Mouse (Mus musculus) neural tube, embryonic 13.5 days (tissue): ENCODE data around the gene Ssh1. TPM values are rescaled to one million over a fixed set of nuclear protein-coding genes. Genes with fewer than 3 reads are reported as not detected.

Experiments
- ATAC-seq: fragments of 200-750 bp; cut with Nextera tagmentation; 2 replicates; pipeline ENCODE4 v1.8.0; 2017; ENCODE audit warnings: low read depth, mild to moderate bottlenecking, moderate TSS enrichment, moderate library complexity
- H3K27ac ChIP-seq: fragments of 300-500 bp; sonication (generic); replicated peaks from 2 replicates; pipeline ENCODE4 v1.5.1; 2015; ENCODE audit warnings: moderate library complexity, mild to moderate bottlenecking, inconsistent platforms
- H3K27me3 ChIP-seq: fragments of 300-500 bp; sonication (generic); 2 replicates; pipeline ENCODE4 v1.6.1; 2015; ENCODE audit warnings: mild to moderate bottlenecking, inconsistent platforms
- H3K36me3 ChIP-seq: fragments of 300-500 bp; sonication (generic); 2 replicates; pipeline ENCODE4 v1.6.1; 2015; ENCODE audit warnings: mild to moderate bottlenecking, inconsistent platforms
- H3K4me1 ChIP-seq: fragments of 300-500 bp; sonication (generic); replicated peaks from 2 replicates; pipeline ENCODE4 v1.6.1; 2015; ENCODE audit warnings: inconsistent platforms
- H3K4me2 ChIP-seq: fragments of 300-500 bp; sonication (generic); 2 replicates; pipeline ENCODE4 v1.6.1; 2015; ENCODE audit warnings: inconsistent platforms, mild to moderate bottlenecking, moderate library complexity
- H3K4me3 ChIP-seq: fragments of 300-500 bp; sonication (generic); 2 replicates; pipeline ENCODE4 v1.5.1; 2015; ENCODE audit warnings: mild to moderate bottlenecking, inconsistent platforms
- H3K9ac ChIP-seq: fragments of 300-500 bp; sonication (generic); 2 replicates; pipeline ENCODE4 v1.6.1; 2015; ENCODE audit warnings: moderate library complexity, mild to moderate bottlenecking, inconsistent platforms
- H3K9me3 ChIP-seq: fragments of 300-500 bp; sonication (generic); 2 replicates; pipeline ENCODE4 v1.6.1; 2016; ENCODE audit warnings: inconsistent platforms
- WGBS: fragments of 180-500 bp; shearing (Covaris S2); methylation state at CpG from one replicate; pipeline ENCODE4 v1.1.7; 2015; 5-methylcytosine and 5-hydroxymethylcytosine counted together
- polyA plus RNA-seq: library from polyadenylated mRNA; unstranded; fragments of >200 nt; fragmentation: Nextera tagmentation; extraction: Ambion mirVana; gene quantifications from 2 replicates; pipeline ENCODE4 v1.2.1, GENCODE M21; 2015

Ssh1 gene
- polyA plus RNA-seq, 1 experiment from 2014 or later, result 12.9 TPM

- no peaks in the 10 kb centered on the region for H3K9me3 ChIP-seq
Observed at GRCm38 (mm10) chr5:113919060-113919459, 74.6 kb downstream of the Ssh1 start.

GRCm38 (mm10) chr5:113918654-113919053, 75.0 kb downstream of the Ssh1 start:
- Histone ChIP-seq H3K9ac (no peak overlapping the region), H3K9me3 (no peaks in the 10 kb centered on the region), H3K36me3 (no peaks in the 10 kb centered on the region), H3K4me3 (no peak overlapping the region), H3K4me2 (no peak overlapping the region), H3K4me1 (peaks cover 34% of the 10 kb centered on the region), H3K27ac (peak overlapping the region; percentile 33; the same call in 1 of the 2 replicates), H3K27me3 (no peaks in the 10 kb centered on the region)
- WGBS, result 45% methylated on average over 9 of the region's 9 CpGs
- no peak for ATAC-seq

More at GRCm38 (mm10) chr5:113919060-113919459, 74.6 kb downstream of the Ssh1 start:
- H3K4me3 ChIP-seq, result no peak overlapping the region
- H3K27me3 ChIP-seq, result no peaks in the 10 kb centered on the region
- no peak overlapping the region for H3K4me2 ChIP-seq
- peaks cover 34% of the 10 kb centered on the region for H3K4me1 ChIP-seq
- ATAC-seq, result no peak
- H3K36me3 ChIP-seq, result no peaks in the 10 kb centered on the region
- peak overlapping the region; percentile 33; the same call in 1 of the 2 replicates for H3K27ac ChIP-seq
- no peak overlapping the region for H3K9ac ChIP-seq
- 52% methylated on average over 7 of the region's 7 CpGs for WGBS

DNA sequence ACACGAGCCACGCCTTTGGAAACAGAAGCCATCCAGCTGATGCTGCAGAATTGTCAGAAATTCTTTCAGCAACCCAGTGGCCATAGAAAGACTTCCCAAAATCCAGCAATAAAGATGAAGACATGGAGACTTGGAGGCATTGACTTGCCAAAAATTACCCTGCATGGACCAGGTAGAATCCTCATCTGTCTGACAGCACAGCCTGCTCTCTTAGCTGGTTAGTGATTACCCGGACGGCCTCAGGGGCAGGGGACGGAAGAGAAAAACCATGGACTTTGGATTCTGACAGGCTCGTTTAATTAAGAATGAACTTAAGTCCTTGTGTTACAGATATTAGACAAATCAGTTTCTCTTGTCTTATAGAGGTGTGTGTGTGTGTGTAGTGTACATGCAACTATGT, 83.0 kb downstream of the Ssh1 start:
- Histone ChIP-seq H3K9ac (no peak overlapping the region), H3K9me3 (no peaks in the 10 kb centered on the region), H3K27me3 (no peaks in the 10 kb centered on the region), H3K36me3 (no peaks in the 10 kb centered on the region), H3K4me2 (no peak overlapping the region), H3K27ac (no peak overlapping the region), H3K4me1 (peaks cover 32% of the 10 kb centered on the region), H3K4me3 (no peak overlapping the region)
- 83% methylated on average over 6 of the region's 6 CpGs for WGBS
- ATAC-seq, result no peak

DNA sequence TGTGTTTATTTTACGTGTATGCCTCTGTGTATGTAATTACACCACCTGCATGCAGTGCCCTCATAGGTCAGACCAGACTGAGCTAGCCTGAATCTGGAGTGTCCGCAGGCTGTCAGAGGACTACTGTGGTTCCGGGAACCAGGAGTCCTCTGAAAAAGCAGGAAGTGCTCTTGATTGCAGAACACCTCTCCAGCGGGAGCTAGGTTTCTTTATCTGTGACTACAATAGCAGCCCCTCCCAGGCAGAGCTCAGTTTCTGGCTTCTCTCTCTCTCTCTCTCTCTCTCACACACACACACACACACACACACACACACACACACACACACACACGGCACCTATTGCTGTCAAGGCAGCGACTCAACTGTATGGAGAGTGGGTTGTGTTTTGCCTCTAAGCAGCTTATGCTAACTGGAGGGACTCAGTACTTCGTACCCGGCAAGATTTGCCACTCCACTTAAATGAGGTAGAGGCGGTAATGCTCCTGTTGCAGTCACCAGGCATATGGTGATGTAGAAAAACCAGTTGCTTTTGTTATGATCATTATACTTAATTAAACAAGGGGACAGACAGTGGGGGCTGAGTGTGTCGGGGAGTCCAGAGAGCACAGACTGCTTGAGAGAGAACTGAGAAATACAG, 83.5 kb downstream of the Ssh1 start:
- Histone ChIP-seq H3K9ac (no peak overlapping the region), H3K9me3 (no peaks in the 10 kb centered on the region), H3K27me3 (no peaks in the 10 kb centered on the region), H3K4me3 (no peak overlapping the region), H3K4me2 (no peak overlapping the region), H3K4me1 (peaks cover 35% of the 10 kb centered on the region), H3K36me3 (no peaks in the 10 kb centered on the region), H3K27ac (no peak overlapping the region)
- ATAC-seq, result no peak
- WGBS, result 45% methylated on average over 10 of the region's 10 CpGs

- Histone ChIP-seq H3K36me3 (no peaks in the 10 kb centered on the region), H3K4me1 (peaks cover 42% of the 10 kb centered on the region), H3K27ac (peak within 1 kb of the TSS; percentile 99), H3K9me3 (no peaks in the 10 kb centered on the region), H3K9ac (peak within 1 kb of the TSS; percentile 97), H3K4me3 (peak within 1 kb of the TSS; percentile 96), H3K27me3 (no peaks in the 10 kb centered on the region), H3K4me2 (peak within 1 kb of the TSS; percentile 69)
- peak; percentile 88 for ATAC-seq
- under 1% methylated on average over 60 of the region's 68 CpGs for WGBS
Observed at GRCm38 (mm10) chr5:113908592-113909441, 84.9 kb downstream of the Ssh1 start, which contains the start of gene Coro1c. Coro1c (minus strand) TSS chr5:113908758.

- WGBS, result under 1% methylated on average over 56 of the region's 69 CpGs
- Histone ChIP-seq H3K27me3 (no peaks in the 10 kb centered on the region), H3K27ac (peak overlapping the region; percentile 99), H3K36me3 (no peaks in the 10 kb centered on the region), H3K4me1 (peaks cover 50% of the 10 kb centered on the region), H3K9ac (peak overlapping the region; percentile 97), H3K9me3 (no peaks in the 10 kb centered on the region), H3K4me3 (peak overlapping the region; percentile 96), H3K4me2 (peak overlapping the region; percentile 69)
- ATAC-seq, result peak; percentile 74
Observed at GRCm38 (mm10) chr5:113907786-113908567, 85.7 kb downstream of the Ssh1 start.

DNA sequence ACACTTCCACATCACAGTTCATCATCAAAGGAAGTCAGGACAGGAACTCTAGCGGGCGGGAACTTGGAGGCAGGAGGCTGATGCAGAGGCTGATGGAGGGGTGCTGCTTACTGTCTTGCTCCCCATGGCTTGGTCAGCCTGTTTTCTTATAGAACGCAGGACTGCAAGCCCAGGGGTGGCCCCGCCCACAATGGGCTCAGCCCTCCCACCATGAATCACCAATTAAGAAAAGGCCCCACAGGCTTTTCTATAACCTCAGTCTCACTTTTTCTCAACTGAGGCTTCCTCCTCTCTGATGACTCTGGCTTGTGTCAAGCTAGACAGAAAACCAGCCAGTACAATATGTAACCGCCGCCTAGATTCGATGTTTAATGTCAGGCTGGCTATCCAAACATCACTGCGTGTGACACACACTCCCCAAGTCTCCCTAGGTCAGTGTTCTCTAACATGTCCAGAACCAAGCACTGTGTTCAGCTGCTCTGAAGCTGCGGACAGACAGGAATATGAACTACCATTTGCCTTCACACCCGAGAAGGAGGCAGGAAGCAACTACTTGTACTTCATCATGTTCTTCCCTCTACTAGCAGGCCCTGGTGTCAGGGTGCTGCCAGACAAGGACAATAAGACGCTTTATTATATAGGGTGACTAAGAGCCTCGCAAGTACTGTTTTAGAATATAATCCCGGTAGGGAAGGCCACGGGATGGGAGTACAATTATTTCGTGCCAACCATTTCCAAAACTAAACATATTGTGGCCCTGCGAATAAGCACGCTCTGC, 86.5 kb downstream of the Ssh1 start:
- ATAC-seq, result no peak
- H3K4me1 ChIP-seq, result peaks cover 58% of the 10 kb centered on the region
- H3K27me3 ChIP-seq, result no peaks in the 10 kb centered on the region
- peak overlapping the region; percentile 96 for H3K4me3 ChIP-seq
- H3K9ac ChIP-seq, result peak overlapping the region; percentile 97
- H3K27ac ChIP-seq, result peak overlapping the region; percentile 99
- H3K36me3 ChIP-seq, result no peaks in the 10 kb centered on the region
- H3K4me2 ChIP-seq, result peak overlapping the region; percentile 69
- no peaks in the 10 kb centered on the region for H3K9me3 ChIP-seq
- WGBS, result 14% methylated on average over 17 of the region's 17 CpGs

DNA sequence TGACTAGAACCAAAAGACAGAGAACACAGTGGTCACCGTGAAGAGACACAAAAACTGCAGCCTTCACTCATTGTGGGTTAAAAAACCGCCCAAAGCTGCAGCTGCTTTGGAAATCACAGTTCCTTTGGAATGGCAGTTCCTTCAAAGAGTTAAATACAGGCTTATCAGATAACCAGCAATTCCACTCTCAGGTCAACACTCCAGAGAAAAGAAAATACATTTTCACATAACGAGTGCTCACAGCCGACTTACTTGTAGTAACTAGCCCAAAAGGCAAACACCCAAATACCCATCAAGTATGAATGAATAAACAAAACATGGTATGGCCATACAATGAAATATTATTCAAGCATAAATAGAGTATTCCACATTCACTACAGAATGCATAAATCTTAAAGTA, 88.7 kb downstream of the Ssh1 start:
- peak overlapping the region; percentile 69 for H3K4me2 ChIP-seq
- peaks cover 73% of the 10 kb centered on the region for H3K4me1 ChIP-seq
- 0 out of 2 replicates have a peak overlapping the region, but pooled peaks have one; percentile 2 for H3K4me3 ChIP-seq
- no peak overlapping the region for H3K27ac ChIP-seq
- H3K9ac ChIP-seq, result peak overlapping the region; percentile 41; the same call in 1 of the 2 replicates
- H3K36me3 ChIP-seq, result no peaks in the 10 kb centered on the region
- H3K27me3 ChIP-seq, result no peaks in the 10 kb centered on the region
- WGBS, result 52% methylated on average over 4 of the region's 4 CpGs
- no peaks in the 10 kb centered on the region for H3K9me3 ChIP-seq
- ATAC-seq, result no peak

GRCm38 (mm10) chr5:113902983-113903382, 90.7 kb downstream of the Ssh1 start:
- H3K4me2 ChIP-seq, result no peak overlapping the region
- no peak for ATAC-seq
- WGBS, result 72% methylated on average over 5 of the region's 5 CpGs
- no peaks in the 10 kb centered on the region for H3K9me3 ChIP-seq
- no peaks in the 10 kb centered on the region for H3K36me3 ChIP-seq
- H3K9ac ChIP-seq, result no peak overlapping the region
- H3K27me3 ChIP-seq, result no peaks in the 10 kb centered on the region
- peaks cover 88% of the 10 kb centered on the region for H3K4me1 ChIP-seq
- H3K4me3 ChIP-seq, result no peak overlapping the region
- no peak overlapping the region for H3K27ac ChIP-seq

DNA sequence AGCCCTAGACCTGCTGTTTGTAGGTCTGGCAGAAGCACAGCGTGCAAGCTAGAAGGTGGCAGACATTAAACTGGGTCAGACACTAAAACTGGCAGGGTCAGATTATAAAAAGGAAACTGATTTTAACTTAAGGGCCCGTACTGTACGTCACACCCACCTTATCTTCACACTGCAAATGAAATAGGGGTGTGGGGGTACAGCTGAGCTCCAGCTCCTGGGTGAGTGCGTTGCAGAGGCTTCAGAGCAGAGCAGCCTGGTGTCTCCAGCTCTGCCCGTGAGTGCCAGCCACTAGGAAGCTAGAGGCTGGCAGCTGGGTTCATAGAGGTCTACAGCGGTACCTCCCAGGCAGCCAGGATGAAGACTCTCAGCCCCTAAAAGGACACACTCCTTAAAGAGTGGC, 91.7 kb downstream of the Ssh1 start:
- H3K36me3 ChIP-seq, result no peaks in the 10 kb centered on the region
- H3K9me3 ChIP-seq, result no peaks in the 10 kb centered on the region
- no peaks in the 10 kb centered on the region for H3K27me3 ChIP-seq
- peaks cover 92% of the 10 kb centered on the region for H3K4me1 ChIP-seq
- WGBS, result 81% methylated on average over 6 of the region's 6 CpGs
- no peak overlapping the region for H3K4me3 ChIP-seq
- H3K9ac ChIP-seq, result 0 out of 2 replicates have a peak overlapping the region, but pooled peaks have one; percentile 54
- no peak overlapping the region for H3K4me2 ChIP-seq
- ATAC-seq, result no peak
- H3K27ac ChIP-seq, result peak overlapping the region; percentile 33; the same call in 1 of the 2 replicates

- Histone ChIP-seq H3K9ac (0 out of 2 replicates have a peak overlapping the region, but pooled peaks have one; percentile 47), H3K36me3 (no peaks in the 10 kb centered on the region), H3K4me1 (peaks cover 89% of the 10 kb centered on the region), H3K4me2 (no peak overlapping the region), H3K4me3 (no peak overlapping the region), H3K9me3 (no peaks in the 10 kb centered on the region), H3K27ac (peak overlapping the region; percentile 57), H3K27me3 (no peaks in the 10 kb centered on the region)
- ATAC-seq, result no peak
- WGBS, result 49% methylated on average over 8 of the region's 8 CpGs
Observed at GRCm38 (mm10) chr5:113901074-113901571, 92.6 kb downstream of the Ssh1 start.
